Mouse (Mus musculus) left cerebral cortex, postnatal 4 days (tissue): Measurements from ENCODE around the gene Ube2l6. TPM values are rescaled to one million over a fixed set of nuclear protein-coding genes. Genes with fewer than 3 reads are reported as not detected.

Source experiments
- DNase-seq: peaks from one replicate; pipeline ENCODE4 v3.0.0-alpha.2; 2022
- intact Hi-C: fragments of 180-260 bp; cut with DNase I; formaldehyde crosslinking; loops from one replicate; pipeline ENCODE4 v1.15.1; 2025
- total RNA-seq, 2 experiments: library from RNA; stranded (reverse); gene quantifications; 2 replicates each; pipeline ENCODE4 v1.2.3; 2021

Ube2l6 gene
- 1 to 10 TPM; 5.3 to 5.7 TPM for total RNA-seq

GRCm38 (mm10) chr2:84798493-84798921, at the start of gene Ube2l6:
Gene Ube2l6, plus strand, starts transcription at chr2:84798828.
- intact Hi-C loops: loop anchor here (5.0 kb wide), 2 partner anchors 56 to 71 kb away; partner anchors contain the start of genes Clp1 and Gm19426

GRCm38 (mm10) chr2:84750115-84750514, 48.5 kb upstream of the Ube2l6 start:
- intact Hi-C loops: no loop called here
- no peak for DNase-seq

More at GRCm38 (mm10) chr2:84798493-84798921, at the start of gene Ube2l6:
- peak; percentile 68 for DNase-seq

GRCm38 (mm10) chr2:84756245-84756644, 42.4 kb upstream of the Ube2l6 start:
- intact Hi-C loops: no loop called here
- DNase-seq: no peak

GRCm38 (mm10) chr2:84757026-84757682, 41.5 kb upstream of the Ube2l6 start:
- no peak for DNase-seq
- intact Hi-C loops: no loop called here

- peak; percentile 23 for DNase-seq
- intact Hi-C loops: no loop called here
These were observed 40.0 kb upstream of the Ube2l6 start for GRCm38 (mm10) chr2:84758542-84759127.

- intact Hi-C loops: no loop called here
- no peak for DNase-seq
These were observed 37.9 kb upstream of the Ube2l6 start for GRCm38 (mm10) chr2:84760777-84761176.

GRCm38 (mm10) chr2:84761309-84761708, 37.3 kb upstream of the Ube2l6 start:
- no peak for DNase-seq
- intact Hi-C loops: no loop called here

GRCm38 (mm10) chr2:84761840-84762239, 36.8 kb upstream of the Ube2l6 start:
- intact Hi-C loops: no loop called here

GRCm38 (mm10) chr2:84762295-84762694, 36.3 kb upstream of the Ube2l6 start:
- DNase-seq: no peak
- intact Hi-C loops: no loop called here

More at GRCm38 (mm10) chr2:84761840-84762239, 36.8 kb upstream of the Ube2l6 start:
- DNase-seq: no peak

- no peak for DNase-seq
- intact Hi-C loops: no loop called here
These were observed 35.8 kb upstream of the Ube2l6 start for GRCm38 (mm10) chr2:84762818-84763217.

- DNase-seq: no peak
- intact Hi-C loops: no loop called here
These were observed 28.1 kb upstream of the Ube2l6 start for GRCm38 (mm10) chr2:84770501-84770900.

GRCm38 (mm10) chr2:84772454-84772853, 26.2 kb upstream of the Ube2l6 start:
- DNase-seq: no peak
- intact Hi-C loops: no loop called here

GRCm38 (mm10) chr2:84773195-84773594, 25.4 kb upstream of the Ube2l6 start:
- intact Hi-C loops: no loop called here
- DNase-seq: no peak

- intact Hi-C loops: no loop called here
- DNase-seq: peak; percentile 83
These were observed 23.9 kb upstream of the Ube2l6 start for GRCm38 (mm10) chr2:84774751-84775150.

- intact Hi-C loops: no loop called here
- peak; percentile 21 for DNase-seq
These were observed 23.4 kb upstream of the Ube2l6 start, which contains the start of gene Serping1 for GRCm38 (mm10) chr2:84775241-84775640. Gene Serping1, minus strand, starts transcription at chr2:84775444.

GRCm38 (mm10) chr2:84775665-84776064, 23.0 kb upstream of the Ube2l6 start:
- intact Hi-C loops: no loop called here
- DNase-seq: no peak

GRCm38 (mm10) chr2:84777706-84778105, 20.9 kb upstream of the Ube2l6 start:
- intact Hi-C loops: no loop called here
- no peak for DNase-seq

GRCm38 (mm10) chr2:84779210-84779609, 19.4 kb upstream of the Ube2l6 start:
- intact Hi-C loops: no loop called here
- DNase-seq: no peak

GRCm38 (mm10) chr2:84783315-84783714, 15.3 kb upstream of the Ube2l6 start:
- no peak for DNase-seq
- intact Hi-C loops: no loop called here

- intact Hi-C loops: no loop called here
- no peak for DNase-seq
These were observed 14.6 kb upstream of the Ube2l6 start for GRCm38 (mm10) chr2:84783840-84784566.

GRCm38 (mm10) chr2:84788316-84788715, 10.3 kb upstream of the Ube2l6 start:
- intact Hi-C loops: no loop called here
- DNase-seq: no peak

- intact Hi-C loops: no loop called here
- no peak for DNase-seq
These were observed 8.2 kb upstream of the Ube2l6 start for GRCm38 (mm10) chr2:84790418-84790817.
